ENCODE assay signal across 17 mouse cellular contexts in genomic region chr2:177577998-177578397, GRCm38 (mm10). TPM values are rescaled to one million over a fixed set of nuclear protein-coding genes. Genes with fewer than 3 reads are reported as not detected.
"Had no signal": no experiment of that assay in that cellular context is flagged by ENCODE, and none has a peak within 500 bp of the region (broad histone marks: within the 10 kb centered on the region; RNA-seq: fewer than 3 reads in every experiment).

Gene Gm14406, minus strand, starts transcription at chr2:177578210.

RNA-seq across cellular contexts. Expression of gene Gm14406, which starts in this region (rescaled TPM):
- total RNA-seq: midbrain, postnatal 0 days; neutrophil, adult 5-6 weeks had no signal
- polyA plus RNA-seq: lung, adult 2 months; lung, embryonic 15.5 days; lung, postnatal 0 days; macrophage; midbrain, embryonic 11.5 days; midbrain, embryonic 13.5 days; midbrain, embryonic 15.5 days; midbrain, postnatal 0 days; neural tube, embryonic 12.5 days; neural tube, embryonic 14.5 days; spleen, adult 2 months; stomach, embryonic 15.5 days; stomach, postnatal 0 days; testis, adult 2 months; thymus, adult 2 months; urinary bladder, adult 2 months had no signal
